Mouse (Mus musculus) CD4-positive, CD25-positive, alpha-beta regulatory T cell, adult 9 weeks (primary cell): ENCODE measurements around the gene Eif4a3. TPM values are rescaled to one million over a fixed set of nuclear protein-coding genes. Genes with fewer than 3 reads are reported as not detected.

Source experiments
- polyA plus RNA-seq: library from polyadenylated mRNA; unstranded; fragments of 100-300 nt; shearing (Covaris generic); gene quantifications from one replicate; pipeline ENCODE4 v1.2.1, GENCODE M21; 2017

Eif4a3 gene
- polyA plus RNA-seq: 311 TPM

GRCm38 (mm10) chr11:119299391-119300245 is at the start of gene Eif4a3:
Gene Eif4a3, minus strand, starts transcription at chr11:119300089.

DNA sequence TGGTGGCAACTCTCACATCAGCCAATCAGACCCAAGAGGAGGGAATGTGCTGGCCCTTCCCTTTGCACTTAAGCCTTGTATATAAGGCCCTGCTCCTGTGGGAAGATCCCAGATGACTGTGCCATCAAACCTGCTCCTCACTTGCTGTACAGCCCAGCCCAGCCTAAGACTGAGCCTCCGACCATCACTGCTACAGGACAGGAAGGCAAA is 7.7 kb upstream of the Eif4a3 start, which contains the start of gene Card14:
Card14 (plus strand) TSS at position 111 of the 210 bp plus-strand sequence.

GRCm38 (mm10) chr11:119267768-119268556 is 31.9 kb downstream of the Eif4a3 start, which contains the start of gene Gaa:
Gene Gaa, plus strand, starts transcription at chr11:119267887.

Other genes starting within 250 kb of the Eif4a3 start
- 3.4 TPM for gene Cbx4, start 213.9 kb downstream of the Eif4a3 start, polyA plus RNA-seq
- 0.93 TPM for gene Tbc1d16, start 71.6 kb downstream of the Eif4a3 start, polyA plus RNA-seq
- 1.9 TPM for gene Ccdc40, start 71.5 kb downstream of the Eif4a3 start, polyA plus RNA-seq
- gene Gaa, start 32.2 kb downstream of the Eif4a3 start, polyA plus RNA-seq: 39.7 TPM
- not detected for gene Card14, start 7.7 kb upstream of the Eif4a3 start, polyA plus RNA-seq
- 28.7 TPM for gene Sgsh, start 55.4 kb upstream of the Eif4a3 start, polyA plus RNA-seq
- 21.9 TPM for gene Slc26a11, start 55.5 kb upstream of the Eif4a3 start, polyA plus RNA-seq
- gene Rnf213, start 93.0 kb upstream of the Eif4a3 start, polyA plus RNA-seq: 24.0 TPM
- gene Endov, start 191.3 kb upstream of the Eif4a3 start, polyA plus RNA-seq: 34.9 TPM
- not detected for gene Nptx1, start 247.7 kb upstream of the Eif4a3 start, polyA plus RNA-seq